Mouse (Mus musculus) lung, embryonic 14.5 days (tissue): ENCODE data around the gene Efcab5. TPM values are rescaled to one million over a fixed set of nuclear protein-coding genes. Genes with fewer than 3 reads are reported as not detected.

Experiments used
- ATAC-seq: fragments of 200-750 bp; cut with Nextera tagmentation; 2 replicates; pipeline ENCODE4 v1.8.0; 2017; ENCODE audit warnings: mild to moderate bottlenecking, moderate TSS enrichment, moderate library complexity; ENCODE audit not compliant: insufficient read depth
- DNase-seq: peaks from one replicate; pipeline ENCODE4 v3.0.0-alpha.2; 2015
- H3K27ac ChIP-seq: fragments of 300-500 bp; sonication (generic); 2 replicates; pipeline ENCODE4 v1.5.1; 2014; ENCODE audit warnings: low read depth, mild to moderate bottlenecking, moderate library complexity
- H3K27me3 ChIP-seq: fragments of 300-500 bp; sonication (generic); 2 replicates; pipeline ENCODE4 v1.6.1; 2014; ENCODE audit warnings: low read length, control low read depth; ENCODE audit not compliant: insufficient read depth
- H3K36me3 ChIP-seq: fragments of 300-500 bp; sonication (generic); 2 replicates; pipeline ENCODE4 v1.6.1; 2014; ENCODE audit warnings: control low read depth; ENCODE audit not compliant: insufficient read depth
- H3K4me1 ChIP-seq: fragments of 300-500 bp; sonication (generic); 2 replicates; pipeline ENCODE4 v1.6.1; 2014; ENCODE audit warnings: antibody characterized with exemption, control low read depth; ENCODE audit not compliant: insufficient read depth
- H3K4me2 ChIP-seq: fragments of 300-500 bp; sonication (generic); 2 replicates; pipeline ENCODE4 v1.6.1; 2014; ENCODE audit warnings: mild to moderate bottlenecking
- H3K4me3 ChIP-seq: fragments of 300-500 bp; sonication (generic); 2 replicates; pipeline ENCODE4 v1.5.1; 2014; ENCODE audit warnings: low read depth, low read length
- H3K9ac ChIP-seq: fragments of 300-500 bp; sonication (generic); 2 replicates; pipeline ENCODE4 v1.6.1; 2014
- H3K9me3 ChIP-seq: fragments of 300-500 bp; sonication (generic); 2 replicates; pipeline ENCODE4 v1.6.1; 2016; ENCODE audit warnings: low read depth, low read length, control low read depth
- CTCF ChIP-seq: IDR thresholded peaks from 2 replicates; pipeline ENCODE4 v1.5.1; 2016; ENCODE audit warnings: antibody characterized with exemption, low read depth
- WGBS: fragments of 180-500 bp; shearing (Covaris S2); extraction: QIAGEN DNeasy Blood & Tissue Kit; methylation state at CpG from one replicate; pipeline ENCODE4 v1.1.7; 2014; 5-methylcytosine and 5-hydroxymethylcytosine counted together
- polyA plus RNA-seq: library from polyadenylated mRNA; unstranded; fragments of >200 nt; fragmentation: Nextera tagmentation; extraction: Ambion mirVana; gene quantifications from 2 replicates; pipeline ENCODE4 v1.2.1, GENCODE M21; 2014

The Efcab5 gene
- polyA plus RNA-seq, 1 experiment from 2014 or later: 0.29 TPM

- Histone ChIP-seq H3K27me3 (no peaks in the 10 kb centered on the region), H3K4me2 (no peak overlapping the region), H3K9ac (no peak overlapping the region), H3K4me1 (no peaks in the 10 kb centered on the region), H3K4me3 (no peak overlapping the region), H3K27ac (peak overlapping the region; percentile 52), H3K9me3 (no peaks in the 10 kb centered on the region), H3K36me3 (no peaks in the 10 kb centered on the region)
- DNase-seq (peak; percentile 68), ATAC-seq (peak; percentile 58; the same call in 1 of the 2 replicates)
- WGBS: 52% methylated on average over 6 of the region's 6 CpGs
- TF ChIP-seq CTCF: no peak
These were observed 5.3 kb upstream of the Efcab5 start for GRCm38 (mm10) chr11:77193941-77194553.

GRCm38 (mm10) chr11:77193410-77193809, 4.6 kb upstream of the Efcab5 start:
- H3K9me3 ChIP-seq: no peaks in the 10 kb centered on the region
- peak overlapping the region; percentile 52 for H3K27ac ChIP-seq
- H3K36me3 ChIP-seq: no peaks in the 10 kb centered on the region
- no peaks in the 10 kb centered on the region for H3K27me3 ChIP-seq
- H3K9ac ChIP-seq: no peak overlapping the region
- no peak overlapping the region for H3K4me2 ChIP-seq
- DNase-seq (no peak), ATAC-seq (no peak)
- H3K4me1 ChIP-seq: no peaks in the 10 kb centered on the region
- WGBS: 64% methylated on average over 5 of the region's 5 CpGs
- no peak overlapping the region for H3K4me3 ChIP-seq
- TF ChIP-seq CTCF: no peak

- H3K4me3 ChIP-seq: no peak overlapping the region
- H3K4me2 ChIP-seq: no peak overlapping the region
- no peak for DNase-seq
- no peak overlapping the region for H3K27ac ChIP-seq
- H3K9me3 ChIP-seq: no peaks in the 10 kb centered on the region
- ATAC-seq: no peak
- no peak overlapping the region for H3K9ac ChIP-seq
- H3K4me1 ChIP-seq: no peaks in the 10 kb centered on the region
- TF ChIP-seq CTCF: no peak
- no peaks in the 10 kb centered on the region for H3K36me3 ChIP-seq
- 30% methylated on average over 2 of the region's 2 CpGs for WGBS
- H3K27me3 ChIP-seq: no peaks in the 10 kb centered on the region
These were observed 3.8 kb downstream of the Efcab5 start for GRCm38 (mm10) chr11:77184926-77185325.

GRCm38 (mm10) chr11:77182616-77183015, 6.2 kb downstream of the Efcab5 start:
- Histone ChIP-seq H3K4me2 (no peak overlapping the region), H3K4me3 (no peak overlapping the region), H3K9ac (no peak overlapping the region), H3K27me3 (no peaks in the 10 kb centered on the region), H3K27ac (no peak overlapping the region), H3K4me1 (no peaks in the 10 kb centered on the region), H3K9me3 (no peaks in the 10 kb centered on the region), H3K36me3 (no peaks in the 10 kb centered on the region)
- ATAC-seq (no peak), DNase-seq (peak; percentile 20)
- 26% methylated on average over 2 of the region's 2 CpGs for WGBS
- no peak for TF ChIP-seq CTCF

GRCm38 (mm10) chr11:77182041-77182440, 6.7 kb downstream of the Efcab5 start:
- H3K27ac ChIP-seq: no peak overlapping the region
- ATAC-seq (no peak), DNase-seq (no peak)
- H3K9ac ChIP-seq: no peak overlapping the region
- 68% methylated on average over 2 of the region's 2 CpGs for whole genome bisulfite sequencing
- H3K27me3 ChIP-seq: no peaks in the 10 kb centered on the region
- no peak overlapping the region for H3K4me3 ChIP-seq
- H3K36me3 ChIP-seq: no peaks in the 10 kb centered on the region
- no peaks in the 10 kb centered on the region for H3K4me1 ChIP-seq
- no peaks in the 10 kb centered on the region for H3K9me3 ChIP-seq
- no peak overlapping the region for H3K4me2 ChIP-seq
- no peak for TF ChIP-seq CTCF

GRCm38 (mm10) chr11:77181528-77181927, 7.2 kb downstream of the Efcab5 start:
- ATAC-seq: no peak
- no peak overlapping the region for H3K27ac ChIP-seq

GRCm38 (mm10) chr11:77180886-77181285, 7.9 kb downstream of the Efcab5 start:
- 20% methylated on average over 4 of the region's 4 CpGs for WGBS
- Histone ChIP-seq H3K9ac (no peak overlapping the region), H3K4me2 (no peak overlapping the region), H3K4me1 (no peaks in the 10 kb centered on the region), H3K9me3 (no peaks in the 10 kb centered on the region), H3K27ac (no peak overlapping the region), H3K4me3 (no peak overlapping the region), H3K27me3 (no peaks in the 10 kb centered on the region), H3K36me3 (no peaks in the 10 kb centered on the region)
- no peak for TF ChIP-seq CTCF
- ATAC-seq: no peak
- peak; percentile 13 for DNase-seq

More at GRCm38 (mm10) chr11:77181528-77181927, 7.2 kb downstream of the Efcab5 start:
- TF ChIP-seq CTCF: no peak
- no peaks in the 10 kb centered on the region for H3K4me1 ChIP-seq
- no peaks in the 10 kb centered on the region for H3K9me3 ChIP-seq
- no peak for DNase-seq
- WGBS: 41% methylated on average over 5 of the region's 5 CpGs
- no peak overlapping the region for H3K9ac ChIP-seq
- no peaks in the 10 kb centered on the region for H3K27me3 ChIP-seq
- no peaks in the 10 kb centered on the region for H3K36me3 ChIP-seq
- no peak overlapping the region for H3K4me2 ChIP-seq
- H3K4me3 ChIP-seq: no peak overlapping the region

- H3K9me3 ChIP-seq: no peaks in the 10 kb centered on the region
- no peaks in the 10 kb centered on the region for H3K36me3 ChIP-seq
- no peaks in the 10 kb centered on the region for H3K27me3 ChIP-seq
- no peaks in the 10 kb centered on the region for H3K4me1 ChIP-seq
- DNase-seq (no peak), ATAC-seq (no peak)
- no peak overlapping the region for H3K27ac ChIP-seq
- WGBS: 59% methylated on average over 3 of the region's 3 CpGs
- no peak overlapping the region for H3K4me3 ChIP-seq
- no peak overlapping the region for H3K9ac ChIP-seq
- no peak overlapping the region for H3K4me2 ChIP-seq
- TF ChIP-seq CTCF: no peak
These were observed 9.0 kb downstream of the Efcab5 start for GRCm38 (mm10) chr11:77179771-77180170.
